Mouse (Mus musculus) lung, postnatal 0 days (tissue): ENCODE data around the gene Fgf4. TPM values are rescaled to one million over a fixed set of nuclear protein-coding genes. Genes with fewer than 3 reads are reported as not detected.

Experiments
- ATAC-seq: fragments of 200-750 bp; cut with Nextera tagmentation; 2 replicates; pipeline ENCODE4 v1.8.0; 2017; ENCODE audit warnings: moderate library complexity
- DNase-seq: peaks from one replicate; pipeline ENCODE4 v3.0.0-alpha.2; 2016; ENCODE audit warnings: low spot score
- H3K27ac ChIP-seq: fragments of 300-500 bp; sonication (generic); 2 replicates; pipeline ENCODE4 v1.5.1; 2014; ENCODE audit warnings: antibody characterized with exemption, mild to moderate bottlenecking, low read length, mixed read lengths
- H3K27me3 ChIP-seq: fragments of 300-500 bp; sonication (generic); replicated peaks from 2 replicates; pipeline ENCODE4 v1.6.1; 2014; ENCODE audit warnings: low read length, mixed read lengths; ENCODE audit not compliant: insufficient read depth
- H3K36me3 ChIP-seq: fragments of 300-500 bp; sonication (generic); 2 replicates; pipeline ENCODE4 v1.6.1; 2014; ENCODE audit warnings: low read length, mixed read lengths; ENCODE audit not compliant: insufficient read depth
- H3K4me1 ChIP-seq: fragments of 300-500 bp; sonication (generic); 2 replicates; pipeline ENCODE4 v1.6.1; 2014; ENCODE audit warnings: antibody characterized with exemption, low read depth, low read length, mixed read lengths; ENCODE audit not compliant: insufficient read depth
- H3K4me2 ChIP-seq: fragments of 300-500 bp; sonication (generic); replicated peaks from 2 replicates; pipeline ENCODE4 v1.6.1; 2014; ENCODE audit warnings: low read depth, mild to moderate bottlenecking, low read length, moderate library complexity, mixed read lengths
- H3K4me3 ChIP-seq: fragments of 300-500 bp; sonication (generic); 2 replicates; pipeline ENCODE4 v1.5.1; 2014; ENCODE audit warnings: low read depth, low read length
- H3K9ac ChIP-seq: fragments of 300-500 bp; sonication (generic); replicated peaks from 2 replicates; pipeline ENCODE4 v1.6.1; 2014; ENCODE audit warnings: low read depth, mild to moderate bottlenecking
- H3K9me3 ChIP-seq: fragments of 300-500 bp; sonication (generic); 2 replicates; pipeline ENCODE4 v1.6.1; 2016; ENCODE audit warnings: low read length, mixed read lengths
- CTCF ChIP-seq: IDR thresholded peaks from 2 replicates; pipeline ENCODE4 v1.5.1; 2016; ENCODE audit warnings: antibody characterized with exemption, mild to moderate bottlenecking
- EP300 ChIP-seq: IDR thresholded peaks from 2 replicates; pipeline ENCODE4 v1.6.1; 2016; ENCODE audit warnings: antibody characterized with exemption, mild to moderate bottlenecking, control low read depth
- WGBS: fragments of 180-500 bp; shearing (Covaris S2); extraction: QIAGEN DNeasy Blood & Tissue Kit; methylation state at CpG from one replicate; pipeline ENCODE4 v1.1.7; 2014; 5-methylcytosine and 5-hydroxymethylcytosine counted together
- polyA plus RNA-seq: library from polyadenylated mRNA; unstranded; fragments of >200 nt; fragmentation: Nextera tagmentation; extraction: Ambion mirVana; gene quantifications from 2 replicates; pipeline ENCODE4 v1.2.1, GENCODE M21; 2015

The Fgf4 gene
- polyA plus RNA-seq, 1 experiment from 2014 or later = not detected

DNA sequence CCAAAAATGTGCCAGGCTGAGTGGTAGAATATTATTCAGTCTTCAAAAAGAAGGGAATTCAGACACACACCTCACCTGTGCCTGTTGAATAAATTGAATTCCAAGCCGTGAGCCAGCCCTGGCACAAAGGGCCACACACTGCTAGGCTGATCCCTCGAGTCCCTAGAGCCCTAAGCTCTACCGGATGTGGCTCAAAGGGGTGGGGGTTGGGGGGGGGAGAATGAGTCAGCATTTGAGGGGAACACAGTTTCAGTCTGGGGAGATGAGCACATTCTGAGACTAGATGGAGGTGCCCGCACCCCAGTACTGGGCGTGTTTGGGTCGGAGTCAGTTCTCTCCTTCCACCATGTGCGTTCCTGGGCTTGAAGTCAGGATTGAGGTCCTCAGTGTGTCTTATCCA, 10.0 kb downstream of the Fgf4 start:
- H3K27me3 ChIP-seq = peaks cover 28% of the 10 kb centered on the region
- H3K9ac ChIP-seq = no peak overlapping the region
- DNase-seq (no peak), ATAC-seq (no peak)
- no peaks in the 10 kb centered on the region for H3K9me3 ChIP-seq
- WGBS = 82% methylated on average over 7 of the region's 7 CpGs
- no peaks in the 10 kb centered on the region for H3K4me1 ChIP-seq
- no peaks in the 10 kb centered on the region for H3K36me3 ChIP-seq
- no peak overlapping the region for H3K4me3 ChIP-seq
- TF ChIP-seq EP300 (no peak), CTCF (no peak)
- H3K27ac ChIP-seq = no peak overlapping the region
- no peak overlapping the region for H3K4me2 ChIP-seq

DNA sequence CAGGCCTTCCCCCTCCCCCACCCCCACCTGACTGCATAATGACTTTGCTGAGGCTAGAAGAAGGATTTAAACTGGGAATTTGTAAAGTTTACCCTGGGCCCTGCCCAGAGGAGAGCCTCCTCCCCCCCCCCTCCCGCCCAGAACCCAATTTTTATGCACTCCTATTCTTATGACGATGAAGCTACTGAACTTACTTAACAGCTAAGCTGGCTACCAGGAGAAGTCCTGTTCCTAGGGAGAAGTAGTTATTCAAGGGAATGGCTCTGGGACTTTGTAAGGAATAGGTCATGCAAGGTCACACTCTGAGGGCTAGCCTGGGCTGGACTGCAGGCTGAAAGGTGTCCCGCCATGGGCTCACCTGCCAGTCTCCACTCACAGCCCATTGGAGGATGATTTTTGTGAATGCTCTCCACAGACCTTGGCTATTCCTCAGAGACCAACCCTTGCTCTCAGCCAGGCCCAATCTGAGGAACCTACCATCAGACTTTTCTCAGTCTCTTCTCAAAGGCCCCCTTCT, 10.7 kb downstream of the Fgf4 start:
- Histone ChIP-seq H3K4me2 (no peak overlapping the region), H3K4me1 (no peaks in the 10 kb centered on the region), H3K4me3 (no peak overlapping the region), H3K36me3 (no peaks in the 10 kb centered on the region), H3K27ac (no peak overlapping the region), H3K9me3 (no peaks in the 10 kb centered on the region), H3K27me3 (peaks cover 35% of the 10 kb centered on the region), H3K9ac (no peak overlapping the region)
- WGBS = 81% methylated on average over 3 of the region's 3 CpGs
- no peak for ATAC-seq
- TF ChIP-seq CTCF (no peak), EP300 (no peak)
- no peak for DNase-seq

DNA sequence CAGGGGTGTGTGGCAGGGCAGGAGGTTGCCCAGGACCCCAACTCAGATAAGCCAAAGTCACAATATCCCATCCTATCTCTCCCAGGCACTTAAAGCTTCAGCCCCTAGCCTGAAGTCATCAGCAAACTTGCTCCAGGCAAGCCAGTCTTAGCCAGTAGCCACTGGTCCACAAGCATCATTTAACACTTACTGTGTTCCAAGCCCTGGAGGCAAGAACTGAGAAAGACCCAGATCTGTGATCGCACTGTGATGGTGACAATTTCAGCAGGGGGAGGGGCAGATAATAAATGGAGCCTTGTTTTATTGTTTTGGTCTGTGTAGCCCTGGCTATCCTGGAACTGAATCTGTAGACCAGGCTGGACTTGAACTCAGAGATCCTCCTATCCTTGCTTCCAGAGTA, 11.5 kb downstream of the Fgf4 start:
- 89% methylated on average over 1 of the region's 1 CpGs for whole genome bisulfite sequencing
- ATAC-seq (no peak), DNase-seq (no peak)
- TF ChIP-seq CTCF (no peak), EP300 (no peak)
- no peak overlapping the region for H3K27ac ChIP-seq
- H3K9ac ChIP-seq = no peak overlapping the region
- no peak overlapping the region for H3K4me2 ChIP-seq
- no peaks in the 10 kb centered on the region for H3K9me3 ChIP-seq
- H3K4me3 ChIP-seq = no peak overlapping the region
- no peaks in the 10 kb centered on the region for H3K36me3 ChIP-seq
- H3K27me3 ChIP-seq = peaks cover 38% of the 10 kb centered on the region
- H3K4me1 ChIP-seq = no peaks in the 10 kb centered on the region

DNA sequence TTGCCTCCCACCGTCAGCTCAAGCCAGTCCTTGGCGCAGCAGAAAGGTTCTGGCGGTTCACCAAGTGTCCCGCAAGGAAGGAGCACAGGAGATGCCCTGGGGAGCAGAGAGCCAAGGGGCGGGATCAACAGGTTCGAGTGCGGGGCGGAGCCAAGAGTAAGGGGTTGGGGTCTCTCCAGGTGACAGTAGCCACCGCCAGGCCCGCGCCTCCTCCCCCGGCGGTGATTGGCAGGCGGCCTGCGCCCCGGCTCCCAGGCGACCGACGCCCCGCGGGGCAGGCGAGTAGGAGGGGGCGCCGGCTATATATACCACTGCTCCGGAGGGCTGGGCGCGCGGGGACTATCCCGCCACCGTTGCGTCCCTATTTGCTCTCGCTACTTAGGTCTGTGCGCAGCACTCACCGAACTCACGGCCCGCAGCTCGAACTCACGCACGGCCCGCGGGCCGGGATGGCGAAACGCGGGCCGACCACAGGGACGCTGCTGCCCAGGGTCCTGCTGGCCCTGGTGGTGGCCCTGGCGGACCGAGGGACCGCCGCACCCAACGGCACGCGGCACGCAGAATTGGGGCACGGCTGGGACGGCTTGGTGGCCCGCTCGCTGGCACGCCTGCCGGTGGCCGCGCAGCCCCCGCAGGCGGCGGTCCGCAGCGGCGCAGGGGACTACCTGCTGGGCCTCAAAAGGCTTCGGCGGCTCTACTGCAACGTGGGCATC, 14.0 kb downstream of the Fgf4 start:
- Histone ChIP-seq H3K4me2 (0 out of 2 replicates have a peak overlapping the region, but pooled peaks have one; percentile 17), H3K9me3 (no peaks in the 10 kb centered on the region), H3K27ac (no peak overlapping the region), H3K36me3 (no peaks in the 10 kb centered on the region), H3K4me3 (peak overlapping the region; percentile 1; the same call in 1 of the 2 replicates), H3K9ac (no peak overlapping the region), H3K4me1 (no peaks in the 10 kb centered on the region), H3K27me3 (peaks cover 48% of the 10 kb centered on the region)
- WGBS = 1% methylated on average over 65 of the region's 72 CpGs
- TF ChIP-seq EP300 = no peak
- no peak for TF ChIP-seq CTCF
- ATAC-seq = no peak
- no peak for DNase-seq

DNA sequence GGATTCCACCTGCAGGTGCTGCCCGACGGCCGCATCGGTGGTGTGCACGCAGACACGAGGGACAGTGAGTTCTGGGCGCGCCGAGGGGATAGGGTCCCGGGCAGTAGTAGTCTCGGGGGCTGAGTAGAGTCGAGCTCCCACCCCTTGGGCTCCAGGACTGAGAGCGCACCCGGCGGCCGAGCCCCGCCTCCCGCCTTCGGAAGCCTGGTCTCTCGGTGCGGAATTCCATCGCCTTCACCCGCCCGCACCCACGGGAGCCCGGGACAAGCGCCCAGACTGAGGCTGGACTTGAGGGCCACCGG, 14.6 kb downstream of the Fgf4 start:
- Histone ChIP-seq H3K4me2 (0 out of 2 replicates have a peak overlapping the region, but pooled peaks have one; percentile 17), H3K27me3 (peaks cover 48% of the 10 kb centered on the region), H3K9me3 (no peaks in the 10 kb centered on the region), H3K27ac (no peak overlapping the region), H3K4me1 (no peaks in the 10 kb centered on the region), H3K4me3 (peak overlapping the region; percentile 1; the same call in 1 of the 2 replicates), H3K36me3 (no peaks in the 10 kb centered on the region), H3K9ac (no peak overlapping the region)
- WGBS = under 1% methylated on average over 27 of the region's 28 CpGs
- TF ChIP-seq CTCF = no peak
- TF ChIP-seq EP300 = no peak
- no peak for ATAC-seq
- DNase-seq = no peak

DNA sequence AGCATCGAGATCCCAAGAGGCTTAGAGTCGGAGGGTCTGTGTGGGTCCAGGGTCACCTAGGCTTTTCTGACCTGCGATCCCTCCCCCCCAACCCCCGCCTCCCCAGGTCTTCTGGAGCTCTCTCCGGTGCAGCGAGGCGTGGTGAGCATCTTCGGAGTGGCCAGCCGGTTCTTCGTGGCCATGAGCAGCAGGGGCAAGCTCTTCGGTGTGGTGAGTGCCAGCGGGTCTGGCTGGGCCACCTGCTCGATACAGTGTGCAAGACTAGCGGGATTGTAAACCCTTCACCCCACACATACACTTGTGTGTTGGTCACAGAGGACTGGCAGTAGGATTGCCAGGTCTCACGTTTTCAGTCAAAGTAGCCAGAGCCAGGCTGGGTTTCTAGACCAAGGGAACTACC, 15.0 kb downstream of the Fgf4 start:
- Histone ChIP-seq H3K27ac (no peak overlapping the region), H3K9me3 (no peaks in the 10 kb centered on the region), H3K9ac (no peak overlapping the region), H3K27me3 (peaks cover 48% of the 10 kb centered on the region), H3K4me3 (no peak overlapping the region), H3K36me3 (no peaks in the 10 kb centered on the region), H3K4me1 (no peaks in the 10 kb centered on the region), H3K4me2 (no peak overlapping the region)
- ATAC-seq (no peak), DNase-seq (no peak)
- WGBS = 0% methylated on average over 14 of the region's 15 CpGs
- TF ChIP-seq CTCF = no peak
- TF ChIP-seq EP300 = no peak
